Mouse (Mus musculus) stomach, postnatal 0 days (tissue): ENCODE measurements around the gene Mob3b.
A peak's percentile ranks its signal among the peaks of the same experiment; 100 is the strongest.

Experiments used
- CTCF ChIP-seq: IDR thresholded peaks from 2 replicates; pipeline ENCODE4 v1.5.1; 2016; ENCODE audit warnings: antibody characterized with exemption, low read depth, mild to moderate bottlenecking, moderate library complexity
- EP300 ChIP-seq: optimal IDR thresholded peaks from 2 replicates; pipeline ENCODE3; 2016; ENCODE audit warnings: antibody characterized with exemption

- peak; percentile 73 for TF ChIP-seq CTCF
- TF ChIP-seq EP300 = no peak
These were observed 35.4 kb upstream of the Mob3b start for GRCm38 (mm10) chr4:35192725-35193124.
